Mouse (Mus musculus) gastrocnemius, postnatal 14 days (tissue): ENCODE measurements around the gene Mfn2. TPM values are rescaled to one million over a fixed set of nuclear protein-coding genes. Genes with fewer than 3 reads are reported as not detected.
A peak's percentile ranks its signal among the peaks of the same experiment; 100 is the strongest.

Experiments
- DNase-seq: peaks from one replicate; pipeline ENCODE4 v3.0.0; 2021; ENCODE audit warnings: mixed read lengths
- intact Hi-C: fragments of 180-260 bp; cut with DNase I; formaldehyde crosslinking; loops from one replicate; pipeline ENCODE4 v1.15.1; 2025; ENCODE audit warnings: low total_unique reads
- total RNA-seq, 2 experiments: library from RNA; stranded (reverse); gene quantifications; 2 replicates each; pipeline ENCODE4 v1.2.3; 2021

Gene Mfn2
- total RNA-seq, 2 experiments from 2014 or later = 292 to 356 TPM

GRCm38 (mm10) chr4:147922341-147922740 lies 17.8 kb upstream of the Mfn2 start:
- DNase-seq = no peak
- intact Hi-C loops = no loop called here

DNA sequence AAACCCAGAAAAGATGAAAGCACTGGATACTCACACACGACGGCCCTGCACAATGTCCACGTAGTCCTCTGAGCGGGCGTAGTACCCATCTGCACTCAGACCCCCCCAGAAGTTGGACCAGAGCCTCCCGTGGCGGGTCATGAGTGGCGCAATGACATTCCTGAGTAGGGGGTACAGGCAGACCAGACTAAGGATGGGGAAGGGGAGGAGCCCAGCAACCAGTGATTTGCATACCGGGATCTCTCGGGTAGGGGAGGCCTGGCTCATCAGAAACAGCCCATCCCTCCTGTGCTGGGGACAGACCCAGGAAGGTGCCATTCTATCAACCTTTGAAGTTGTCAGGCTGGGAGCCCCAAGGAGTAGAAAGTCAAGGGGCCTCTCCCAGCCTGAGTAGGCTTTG lies 16.5 kb upstream of the Mfn2 start:
- intact Hi-C loops = no loop called here
- DNase-seq = no peak

- intact Hi-C loops = no loop called here
- DNase-seq = peak; percentile 40
These were observed 14.1 kb upstream of the Mfn2 start for GRCm38 (mm10) chr4:147918459-147919121.

GRCm38 (mm10) chr4:147909486-147909885 lies 5.0 kb upstream of the Mfn2 start:
- intact Hi-C loops = no loop called here
- no peak for DNase-seq

DNA sequence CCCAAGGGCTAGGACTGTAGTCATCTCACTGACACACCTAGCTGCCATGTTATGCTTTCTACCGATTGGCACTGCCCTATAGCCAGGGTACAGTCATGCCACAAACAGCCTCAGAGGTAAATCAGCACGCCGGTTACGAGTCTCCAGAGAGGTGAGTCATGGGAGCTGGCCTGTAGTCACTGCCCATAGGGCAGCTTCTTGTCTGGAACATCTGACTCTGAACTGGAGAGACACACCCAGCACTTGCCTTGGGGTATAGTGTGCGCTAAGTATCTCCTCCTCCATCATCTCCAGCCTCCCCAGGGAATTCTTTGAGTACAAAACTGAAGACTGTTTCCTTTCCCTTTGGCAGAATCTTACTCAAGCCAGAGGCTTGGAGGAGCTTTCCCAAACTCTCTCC lies 1.7 kb upstream of the Mfn2 start:
- no peak for DNase-seq
- intact Hi-C loops = no loop called here

DNA sequence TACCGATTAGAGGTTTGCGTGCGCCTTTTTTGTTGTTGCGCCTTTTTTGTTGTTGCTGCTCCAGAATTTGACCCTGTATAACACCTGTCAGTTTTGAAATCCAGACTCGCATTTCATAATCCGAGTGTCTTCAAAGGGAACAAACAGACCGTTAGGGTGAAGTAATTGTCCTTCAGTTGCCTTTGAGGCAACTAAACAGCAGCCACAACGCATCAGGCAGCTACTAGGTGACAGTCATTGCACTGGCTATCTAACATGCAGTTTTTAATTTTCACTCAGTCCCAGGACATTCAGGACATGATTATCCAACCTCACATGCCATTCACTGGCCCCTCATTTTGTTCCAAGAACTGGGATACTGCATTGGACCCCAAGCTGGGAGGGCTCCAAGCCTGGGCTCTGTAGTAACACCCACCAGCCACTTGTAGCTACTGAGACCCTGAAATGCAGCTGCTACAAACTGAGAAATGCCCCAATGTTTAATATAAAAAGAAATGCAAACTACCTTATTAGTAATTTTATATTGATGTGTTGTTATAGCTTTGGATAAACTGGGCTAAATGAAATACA lies 671 bp upstream of the Mfn2 start:
- DNase-seq = no peak
- intact Hi-C loops = no loop called here

- no peak for DNase-seq
- intact Hi-C loops = no loop called here
These were observed 903 bp downstream of the Mfn2 start for GRCm38 (mm10) chr4:147903601-147904000.

DNA sequence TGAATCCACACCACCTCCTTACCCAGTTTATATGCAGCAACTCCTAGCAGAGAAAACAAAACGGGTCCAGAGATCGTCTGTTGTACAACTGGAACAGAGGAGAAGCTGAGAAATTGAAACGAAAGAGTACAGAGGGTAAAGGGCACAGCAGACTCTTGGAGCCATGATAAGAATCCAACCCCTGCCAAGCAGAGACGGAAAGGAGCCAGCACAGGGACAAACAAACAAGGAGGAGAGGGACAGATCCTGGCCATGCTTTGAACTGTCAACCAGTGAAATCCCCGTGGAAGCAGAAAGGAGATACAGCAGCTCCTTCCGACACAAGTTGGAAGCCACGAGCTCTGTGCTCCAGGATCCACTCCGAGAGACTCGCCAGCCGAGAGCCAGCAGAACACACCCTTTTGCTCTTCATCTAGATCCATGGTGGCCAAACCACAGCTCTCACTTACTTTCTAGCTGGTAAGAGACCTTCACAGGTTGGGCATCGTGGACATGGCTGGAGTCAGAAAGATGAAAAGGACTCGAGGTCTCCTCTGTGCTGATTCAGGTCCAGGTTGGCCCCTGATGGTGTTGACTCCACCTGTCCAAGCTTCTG lies 1.5 kb downstream of the Mfn2 start:
- no peak for DNase-seq
- intact Hi-C loops = no loop called here

- intact Hi-C loops = no loop called here
- no peak for DNase-seq
These were observed 4.1 kb downstream of the Mfn2 start for GRCm38 (mm10) chr4:147900452-147900851.

- intact Hi-C loops = no loop called here
- DNase-seq = peak; percentile 23
These were observed 7.2 kb downstream of the Mfn2 start for GRCm38 (mm10) chr4:147897348-147897747.

- no peak for DNase-seq
- intact Hi-C loops = no loop called here
These were observed 8.1 kb downstream of the Mfn2 start for GRCm38 (mm10) chr4:147896411-147896810.

DNA sequence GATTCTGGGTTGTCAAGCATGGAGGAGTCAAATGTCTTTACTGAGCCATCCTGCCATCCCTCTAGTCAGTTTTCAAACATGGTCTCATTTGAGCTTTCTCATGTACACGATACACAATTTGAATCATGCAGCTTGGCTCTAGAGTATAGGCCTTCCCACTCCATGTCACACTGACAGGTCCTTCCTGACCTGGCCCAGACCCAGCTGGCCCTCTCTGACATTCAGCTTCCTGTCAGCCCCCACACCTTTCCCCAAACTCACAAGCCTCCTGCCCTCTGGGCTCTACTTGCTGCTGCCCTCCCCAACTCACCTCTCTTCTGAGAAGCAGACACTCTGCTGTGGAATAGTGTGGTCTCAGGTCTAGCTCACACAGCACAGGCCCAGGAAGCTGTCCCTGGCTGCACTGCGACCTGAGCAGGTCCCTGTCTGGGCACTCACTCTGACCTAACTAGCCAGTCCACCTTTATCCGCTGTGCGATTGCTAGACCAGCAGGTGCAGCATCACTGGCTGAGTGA lies 8.6 kb downstream of the Mfn2 start:
- DNase-seq = no peak
- intact Hi-C loops = no loop called here

DNA sequence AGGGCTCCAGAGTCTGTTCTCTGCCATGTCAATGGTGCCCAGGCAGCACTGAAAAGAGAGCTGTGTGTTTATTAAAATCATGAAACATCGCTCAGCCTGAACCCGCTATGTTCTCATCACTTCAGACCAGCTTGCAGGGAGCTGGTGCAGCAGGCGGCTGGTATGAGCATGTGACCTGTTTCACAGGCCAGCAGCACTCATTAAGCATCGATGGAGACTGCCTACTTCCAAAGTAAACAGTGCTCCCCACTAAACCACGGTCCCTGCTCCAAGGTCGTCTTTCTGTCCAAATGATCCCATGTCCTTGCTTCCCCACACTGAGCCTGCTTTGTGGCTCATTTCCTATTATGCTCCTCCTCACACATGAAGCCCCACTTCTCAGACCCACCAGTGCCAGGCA lies 14.2 kb downstream of the Mfn2 start:
- no peak for DNase-seq
- intact Hi-C loops = no loop called here

- DNase-seq = no peak
These were observed 16.3 kb downstream of the Mfn2 start for GRCm38 (mm10) chr4:147888237-147888636.

GRCm38 (mm10) chr4:147887277-147887676 lies 17.2 kb downstream of the Mfn2 start:
- no peak for DNase-seq
- intact Hi-C loops = no loop called here

More at GRCm38 (mm10) chr4:147888237-147888636, 16.3 kb downstream of the Mfn2 start:
- intact Hi-C loops = no loop called here

DNA sequence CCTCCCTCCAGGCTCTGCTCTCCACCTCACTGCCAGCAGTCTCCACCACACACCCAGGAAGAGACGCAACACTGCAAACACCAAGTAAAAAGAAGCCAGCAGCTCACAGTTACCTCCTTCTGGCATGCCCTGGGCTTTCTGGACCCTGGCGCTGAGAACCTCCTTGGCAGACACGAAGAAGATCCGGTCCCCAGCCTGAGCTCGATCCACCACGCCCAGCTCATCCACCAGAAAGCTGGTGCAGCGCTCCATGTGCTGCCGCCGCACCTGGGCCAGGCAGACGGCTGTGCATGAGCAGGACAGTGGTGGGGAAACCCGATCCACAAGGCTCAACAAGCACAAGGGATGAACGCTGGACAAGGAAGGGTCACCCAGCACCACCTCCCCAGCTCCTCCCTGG lies 18.3 kb downstream of the Mfn2 start:
- no peak for DNase-seq
- intact Hi-C loops = no loop called here

- intact Hi-C loops = no loop called here
- DNase-seq = no peak
These were observed 20.4 kb downstream of the Mfn2 start for GRCm38 (mm10) chr4:147884138-147884537.

DNA sequence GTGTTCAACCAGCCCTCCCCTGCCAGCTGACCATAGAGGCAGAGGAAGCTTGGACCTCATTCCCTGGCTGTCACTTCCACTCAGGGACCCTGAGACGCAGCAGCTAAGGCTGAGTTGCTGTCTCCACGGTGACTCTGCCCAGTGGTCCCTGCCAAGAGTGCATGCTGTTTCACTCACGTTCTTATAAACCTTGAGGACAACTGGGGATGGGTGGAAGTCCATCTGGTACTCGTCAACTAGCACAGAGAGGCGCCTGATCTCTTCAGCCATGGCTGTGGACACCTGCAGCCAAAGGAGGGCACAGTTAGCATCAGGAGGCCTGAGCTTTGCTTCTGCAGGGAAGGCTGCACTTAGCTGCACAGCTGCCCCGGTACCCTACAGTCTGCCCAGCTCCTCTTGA lies 21.5 kb downstream of the Mfn2 start:
- intact Hi-C loops = no loop called here
- no peak for DNase-seq

- DNase-seq = no peak
- intact Hi-C loops = no loop called here
These were observed 22.7 kb downstream of the Mfn2 start for GRCm38 (mm10) chr4:147881792-147882191.

DNA sequence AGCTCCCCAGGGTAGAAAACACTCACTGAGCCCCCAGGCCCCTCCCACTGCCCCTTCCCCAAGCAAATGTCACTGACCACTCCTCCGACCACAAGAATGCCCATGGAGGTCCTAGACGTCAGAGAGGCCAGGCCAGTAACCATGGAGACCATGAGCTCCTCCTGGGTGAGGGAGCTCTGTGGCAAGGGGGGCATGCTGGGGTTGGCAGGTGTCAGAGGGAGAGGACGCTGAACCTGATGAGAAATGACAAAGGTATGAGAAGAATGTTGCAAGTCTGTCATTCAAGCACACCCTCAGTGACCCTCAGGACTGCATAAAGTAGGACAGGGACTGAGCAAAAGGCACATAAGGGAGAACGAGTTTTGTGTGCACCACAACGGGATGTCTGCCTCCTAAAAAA lies 24.6 kb downstream of the Mfn2 start:
- intact Hi-C loops = no loop called here
- no peak for DNase-seq

DNA sequence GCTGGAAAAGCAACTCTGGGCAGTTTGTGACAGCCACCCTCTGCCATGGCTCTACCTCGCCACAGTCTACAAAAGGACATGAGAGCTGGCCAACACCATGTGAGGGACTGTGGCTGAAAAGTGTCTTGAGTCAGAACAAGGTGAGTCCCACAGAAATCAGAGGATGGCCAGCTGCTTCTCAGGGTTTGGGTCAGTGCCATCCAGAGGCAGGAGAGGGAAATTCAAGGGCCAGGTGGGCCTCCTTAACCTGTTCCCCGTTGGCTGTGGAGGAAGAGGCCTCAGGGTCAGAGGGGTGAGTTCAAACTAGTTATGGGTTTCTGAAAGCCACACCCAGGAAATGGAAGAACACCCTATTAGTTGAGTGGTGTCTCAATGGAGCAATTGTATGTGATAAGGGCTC lies 25.0 kb downstream of the Mfn2 start:
- intact Hi-C loops = no loop called here
- DNase-seq = no peak
